Mouse (Mus musculus) lung, postnatal 0 days (tissue): ENCODE data around the gene Ncor2. TPM values are rescaled to one million over a fixed set of nuclear protein-coding genes. Genes with fewer than 3 reads are reported as not detected.

Experiments used
- ATAC-seq: fragments of 200-750 bp; cut with Nextera tagmentation; 2 replicates; pipeline ENCODE4 v1.8.0; 2017; ENCODE audit warnings: moderate library complexity
- DNase-seq: peaks from one replicate; pipeline ENCODE4 v3.0.0-alpha.2; 2016; ENCODE audit warnings: low spot score
- H3K27ac ChIP-seq: fragments of 300-500 bp; sonication (generic); 2 replicates; pipeline ENCODE4 v1.5.1; 2014; ENCODE audit warnings: antibody characterized with exemption, mild to moderate bottlenecking, low read length, mixed read lengths
- H3K27me3 ChIP-seq: fragments of 300-500 bp; sonication (generic); replicated peaks from 2 replicates; pipeline ENCODE4 v1.6.1; 2014; ENCODE audit warnings: low read length, mixed read lengths; ENCODE audit not compliant: insufficient read depth
- H3K36me3 ChIP-seq: fragments of 300-500 bp; sonication (generic); 2 replicates; pipeline ENCODE4 v1.6.1; 2014; ENCODE audit warnings: low read length, mixed read lengths; ENCODE audit not compliant: insufficient read depth
- H3K4me1 ChIP-seq: fragments of 300-500 bp; sonication (generic); 2 replicates; pipeline ENCODE4 v1.6.1; 2014; ENCODE audit warnings: antibody characterized with exemption, low read depth, low read length, mixed read lengths; ENCODE audit not compliant: insufficient read depth
- H3K4me2 ChIP-seq: fragments of 300-500 bp; sonication (generic); replicated peaks from 2 replicates; pipeline ENCODE4 v1.6.1; 2014; ENCODE audit warnings: low read depth, mild to moderate bottlenecking, low read length, moderate library complexity, mixed read lengths
- H3K4me3 ChIP-seq: fragments of 300-500 bp; sonication (generic); 2 replicates; pipeline ENCODE4 v1.5.1; 2014; ENCODE audit warnings: low read depth, low read length
- H3K9ac ChIP-seq: fragments of 300-500 bp; sonication (generic); replicated peaks from 2 replicates; pipeline ENCODE4 v1.6.1; 2014; ENCODE audit warnings: low read depth, mild to moderate bottlenecking
- H3K9me3 ChIP-seq: fragments of 300-500 bp; sonication (generic); 2 replicates; pipeline ENCODE4 v1.6.1; 2016; ENCODE audit warnings: low read length, mixed read lengths
- CTCF ChIP-seq: IDR thresholded peaks from 2 replicates; pipeline ENCODE4 v1.5.1; 2016; ENCODE audit warnings: antibody characterized with exemption, mild to moderate bottlenecking
- EP300 ChIP-seq: IDR thresholded peaks from 2 replicates; pipeline ENCODE4 v1.6.1; 2016; ENCODE audit warnings: antibody characterized with exemption, mild to moderate bottlenecking, control low read depth
- WGBS: fragments of 180-500 bp; shearing (Covaris S2); extraction: QIAGEN DNeasy Blood & Tissue Kit; methylation state at CpG from one replicate; pipeline ENCODE4 v1.1.7; 2014; 5-methylcytosine and 5-hydroxymethylcytosine counted together
- polyA plus RNA-seq: library from polyadenylated mRNA; unstranded; fragments of >200 nt; fragmentation: Nextera tagmentation; extraction: Ambion mirVana; gene quantifications from 2 replicates; pipeline ENCODE4 v1.2.1, GENCODE M21; 2015

Ncor2 gene
- polyA plus RNA-seq, 1 experiment from 2014 or later, result 20.2 TPM

- H3K4me1 ChIP-seq, result peaks cover 22% of the 10 kb centered on the region
- no peak overlapping the region for H3K9ac ChIP-seq
- TF ChIP-seq EP300 (no peak), CTCF (no peak)
- no peaks in the 10 kb centered on the region for H3K9me3 ChIP-seq
- 87% methylated on average over 6 of the region's 6 CpGs for WGBS
- H3K4me2 ChIP-seq, result no peak overlapping the region
- H3K27me3 ChIP-seq, result no peaks in the 10 kb centered on the region
- ATAC-seq (no peak), DNase-seq (no peak)
- no peak overlapping the region for H3K4me3 ChIP-seq
- H3K36me3 ChIP-seq, result peaks cover 17% of the 10 kb centered on the region; the same call in 1 of the 2 replicates
- no peak overlapping the region for H3K27ac ChIP-seq
Observed at GRCm38 (mm10) chr5:125083674-125084073, 95.3 kb downstream of the Ncor2 start.

- Histone ChIP-seq H3K9me3 (no peaks in the 10 kb centered on the region), H3K36me3 (peaks cover 27% of the 10 kb centered on the region; the same call in 1 of the 2 replicates), H3K27ac (peak overlapping the region; percentile 96), H3K4me2 (peak overlapping the region; percentile 17), H3K27me3 (no peaks in the 10 kb centered on the region), H3K4me3 (no peak overlapping the region), H3K9ac (no peak overlapping the region), H3K4me1 (peaks cover 22% of the 10 kb centered on the region)
- peak; percentile 60 for TF ChIP-seq CTCF
- TF ChIP-seq EP300, result peak; percentile 91
- peak; percentile 96 for DNase-seq
- ATAC-seq, result peak; percentile 89
- WGBS, result 17% methylated on average over 21 of the region's 21 CpGs
Observed at GRCm38 (mm10) chr5:125081318-125082101, 97.5 kb downstream of the Ncor2 start.

DNA sequence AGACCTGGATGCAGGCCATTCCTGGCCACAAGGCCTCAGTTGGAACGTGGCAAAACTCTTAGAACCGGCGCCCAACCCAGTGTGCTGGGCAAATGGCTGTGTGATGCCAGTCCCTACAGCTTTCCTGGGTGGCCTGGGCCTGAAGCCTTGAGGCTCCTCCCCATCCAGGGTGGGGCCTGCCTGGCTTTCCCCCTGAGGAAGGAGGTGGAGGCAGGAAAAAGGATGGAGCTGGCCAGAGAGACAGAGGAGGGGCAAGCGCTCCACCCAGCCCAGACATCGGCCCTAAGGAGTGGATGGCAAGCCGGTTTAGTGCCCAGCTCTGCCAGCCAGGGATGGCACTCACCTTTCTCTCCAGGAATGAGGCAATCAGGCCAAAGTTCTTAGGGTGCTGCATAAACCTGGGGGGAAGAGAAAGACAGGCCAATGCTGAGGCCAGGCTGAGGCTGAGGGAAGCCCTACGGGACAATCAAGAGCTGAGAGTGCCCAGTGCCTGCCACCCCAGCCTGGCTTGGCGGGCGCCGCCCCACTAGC lies 98.2 kb downstream of the Ncor2 start:
- TF ChIP-seq EP300 (no peak), CTCF (no peak)
- Histone ChIP-seq H3K4me1 (peaks cover 22% of the 10 kb centered on the region), H3K4me2 (peak overlapping the region; percentile 17), H3K36me3 (peaks cover 20% of the 10 kb centered on the region; the same call in 1 of the 2 replicates), H3K27ac (peak overlapping the region; percentile 96), H3K9me3 (no peaks in the 10 kb centered on the region), H3K4me3 (no peak overlapping the region), H3K9ac (0 out of 2 replicates have a peak overlapping the region, but pooled peaks have one; percentile 9), H3K27me3 (no peaks in the 10 kb centered on the region)
- WGBS, result 67% methylated on average over 9 of the region's 10 CpGs
- DNase-seq (peak; percentile 70), ATAC-seq (peak; percentile 48)

- no peak for DNase-seq
- H3K4me3 ChIP-seq, result no peak overlapping the region
- 0 out of 2 replicates have a peak overlapping the region, but pooled peaks have one; percentile 9 for H3K9ac ChIP-seq
- H3K4me1 ChIP-seq, result peaks cover 22% of the 10 kb centered on the region
- no peaks in the 10 kb centered on the region for H3K9me3 ChIP-seq
- TF ChIP-seq CTCF (no peak), EP300 (no peak)
- peak overlapping the region; percentile 17 for H3K4me2 ChIP-seq
- peak overlapping the region; percentile 96 for H3K27ac ChIP-seq
- 92% methylated on average over 4 of the region's 4 CpGs for WGBS
- ATAC-seq, result no peak
- no peaks in the 10 kb centered on the region for H3K27me3 ChIP-seq
- H3K36me3 ChIP-seq, result peaks cover 16% of the 10 kb centered on the region; the same call in 1 of the 2 replicates
Observed at GRCm38 (mm10) chr5:125080352-125080751, 98.7 kb downstream of the Ncor2 start.

GRCm38 (mm10) chr5:125078220-125078619 lies 100.8 kb downstream of the Ncor2 start:
- no peaks in the 10 kb centered on the region for H3K9me3 ChIP-seq
- no peak overlapping the region for H3K4me2 ChIP-seq
- no peak overlapping the region for H3K4me3 ChIP-seq
- H3K27ac ChIP-seq, result no peak overlapping the region
- 58% methylated on average over 5 of the region's 5 CpGs for WGBS
- H3K4me1 ChIP-seq, result peaks cover 22% of the 10 kb centered on the region
- DNase-seq (peak; percentile 56), ATAC-seq (no peak)
- TF ChIP-seq CTCF (peak; percentile 50), EP300 (no peak; the same call in 1 of the 2 replicates)
- no peaks in the 10 kb centered on the region for H3K27me3 ChIP-seq
- no peak overlapping the region for H3K9ac ChIP-seq
- peaks cover 16% of the 10 kb centered on the region; the same call in 1 of the 2 replicates for H3K36me3 ChIP-seq

GRCm38 (mm10) chr5:125076183-125076582 lies 102.8 kb downstream of the Ncor2 start:
- TF ChIP-seq CTCF, result no peak
- no peak for TF ChIP-seq EP300
- Histone ChIP-seq H3K4me2 (no peak overlapping the region), H3K4me1 (peaks cover 32% of the 10 kb centered on the region), H3K9ac (no peak overlapping the region), H3K27ac (no peak overlapping the region), H3K4me3 (no peak overlapping the region), H3K36me3 (peaks cover 16% of the 10 kb centered on the region; the same call in 1 of the 2 replicates), H3K27me3 (no peaks in the 10 kb centered on the region), H3K9me3 (no peaks in the 10 kb centered on the region)
- ATAC-seq (no peak), DNase-seq (no peak)
- 61% methylated on average over 9 of the region's 9 CpGs for WGBS
